Mouse (Mus musculus): ENCODE measurements around the gene Capzb. TPM values are rescaled to one million over a fixed set of nuclear protein-coding genes. Genes with fewer than 3 reads are reported as not detected.

Capzb gene
- polyA plus RNA-seq, 1 experiment from 2014 or later = 415 TPM

DNA sequence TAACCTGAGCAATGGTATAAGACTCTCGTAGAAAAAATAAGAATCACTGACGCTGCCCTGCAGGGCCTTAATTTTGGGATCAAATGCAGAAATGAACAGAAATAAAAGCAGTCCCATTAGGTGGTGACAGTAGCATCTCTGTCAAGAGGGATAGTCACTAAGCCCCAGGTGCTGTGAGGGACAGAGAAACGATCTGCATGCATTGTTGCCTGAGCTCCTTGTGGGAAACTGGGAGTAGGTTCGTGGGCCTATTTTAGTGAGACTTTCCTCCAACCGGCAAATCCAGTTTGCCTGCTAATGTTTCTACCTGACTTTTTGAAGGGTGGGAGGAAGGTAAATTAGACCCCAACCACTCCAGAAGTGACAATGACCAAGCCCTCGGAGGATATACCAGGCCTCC, 28.6 kb upstream of the Capzb start:
- no peaks in the 10 kb centered on the region for H3K36me3 ChIP-seq (ENCODE audit: insufficient read depth, low read length)
- WGBS = 82% methylated on average over 6 of the region's 6 CpGs
- no peaks in the 10 kb centered on the region for H3K9me3 ChIP-seq (ENCODE audit: low read length)
- no peaks in the 10 kb centered on the region for H3K27me3 ChIP-seq (ENCODE audit: insufficient read depth, low read length)
- no peak overlapping the region for H3K4me3 ChIP-seq (ENCODE audit: low read length)
- H3K4me1 ChIP-seq (ENCODE audit: insufficient read depth, low read length) = no peaks in the 10 kb centered on the region
- no peak for ATAC-seq (ENCODE audit: low FRiP score, low TSS enrichment)
- H3K4me2 ChIP-seq (replicated peaks; ENCODE audit: low read depth, low read length) = no peak overlapping the region
- no peak overlapping the region for H3K27ac ChIP-seq (ENCODE audit: low read length)
- H3K9ac ChIP-seq (replicated peaks; ENCODE audit: low read length) = no peak overlapping the region

DNA sequence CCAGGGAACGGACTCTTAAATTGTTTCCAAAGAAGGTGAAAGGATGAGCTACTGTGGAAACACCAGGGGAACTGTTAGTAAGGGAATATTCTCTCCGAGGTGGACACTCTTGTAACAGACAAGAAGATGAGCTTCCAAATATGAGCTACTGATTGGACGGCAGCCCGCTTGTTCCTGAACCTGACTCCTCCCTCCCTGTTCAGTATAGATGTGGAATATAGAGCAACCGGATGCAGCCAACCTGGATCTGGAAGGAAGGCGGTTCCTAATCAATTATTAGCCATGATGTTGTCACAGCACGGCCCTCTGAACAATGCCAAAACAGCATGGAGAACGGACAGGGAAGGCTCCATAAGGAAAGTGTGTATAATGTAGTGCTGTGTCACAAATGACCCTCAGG, 27.4 kb upstream of the Capzb start:
- H3K9me3 ChIP-seq (ENCODE audit: low read length) = no peaks in the 10 kb centered on the region
- no peaks in the 10 kb centered on the region for H3K4me1 ChIP-seq (ENCODE audit: insufficient read depth, low read length)
- H3K4me2 ChIP-seq (replicated peaks; ENCODE audit: low read depth, low read length) = no peak overlapping the region

DNA sequence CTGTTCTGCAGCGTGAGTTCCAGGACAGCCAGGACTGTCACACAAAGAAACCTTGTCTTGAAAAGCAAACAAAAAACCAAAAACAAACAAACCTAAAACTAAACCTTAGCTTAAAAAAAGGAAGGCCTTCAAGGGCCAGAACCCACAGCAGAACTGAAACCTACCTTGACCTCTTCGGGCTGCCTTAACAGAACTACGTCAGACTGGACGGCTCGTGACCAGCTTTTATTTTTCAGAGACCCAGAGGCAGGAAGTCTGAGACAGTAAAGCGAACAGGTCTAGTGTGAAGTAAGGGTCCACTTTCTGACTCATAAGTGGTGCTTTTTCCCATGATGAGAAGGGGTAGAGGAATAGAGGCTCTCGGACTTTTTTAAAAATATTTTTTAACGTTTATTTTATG, 26.5 kb upstream of the Capzb start:
- Histone ChIP-seq H3K9me3 (ENCODE audit: low read length) (no peaks in the 10 kb centered on the region), H3K4me3 (ENCODE audit: low read length) (no peak overlapping the region), H3K27ac (ENCODE audit: low read length) (no peak overlapping the region), H3K4me2 (replicated peaks; ENCODE audit: low read depth, low read length) (no peak overlapping the region), H3K27me3 (ENCODE audit: insufficient read depth, low read length) (no peaks in the 10 kb centered on the region), H3K36me3 (ENCODE audit: insufficient read depth, low read length) (no peaks in the 10 kb centered on the region), H3K4me1 (ENCODE audit: insufficient read depth, low read length) (no peaks in the 10 kb centered on the region), H3K9ac (replicated peaks; ENCODE audit: low read length) (no peak overlapping the region)
- ATAC-seq (ENCODE audit: low FRiP score, low TSS enrichment) = no peak
- WGBS = 67% methylated on average over 8 of the region's 8 CpGs

More for the DNA sequence above, 27.4 kb upstream of the Capzb start:
- H3K27me3 ChIP-seq (ENCODE audit: insufficient read depth, low read length) = no peaks in the 10 kb centered on the region
- H3K9ac ChIP-seq (replicated peaks; ENCODE audit: low read length) = no peak overlapping the region
- no peaks in the 10 kb centered on the region for H3K36me3 ChIP-seq (ENCODE audit: insufficient read depth, low read length)
- 79% methylated on average over 8 of the region's 8 CpGs for WGBS
- ATAC-seq (ENCODE audit: low FRiP score, low TSS enrichment) = no peak
- H3K27ac ChIP-seq (ENCODE audit: low read length) = no peak overlapping the region
- H3K4me3 ChIP-seq (ENCODE audit: low read length) = no peak overlapping the region

DNA sequence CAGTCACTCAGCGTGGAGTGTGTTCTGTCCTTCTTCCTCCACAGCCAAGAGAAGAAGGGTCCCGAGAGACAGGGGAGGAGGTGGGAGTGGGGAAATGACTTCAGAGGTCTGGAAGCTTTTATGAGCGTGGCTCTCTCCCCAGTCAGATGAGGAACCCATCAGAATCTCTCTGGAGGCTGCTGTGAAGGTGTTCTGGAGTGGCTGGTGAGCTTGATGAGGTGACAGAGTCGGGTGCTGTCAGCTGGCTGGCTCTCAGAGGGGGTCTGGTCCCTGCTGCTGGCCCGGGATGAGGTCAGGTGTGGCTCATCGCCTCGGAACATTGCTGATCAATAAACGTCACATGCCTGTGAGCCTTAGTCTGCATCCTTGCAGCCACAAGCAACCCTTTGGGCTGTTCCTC, 25.6 kb upstream of the Capzb start:
- H3K27ac ChIP-seq (ENCODE audit: low read length) = no peak overlapping the region
- H3K4me1 ChIP-seq (ENCODE audit: insufficient read depth, low read length) = no peaks in the 10 kb centered on the region
- WGBS = 57% methylated on average over 8 of the region's 8 CpGs
- H3K9ac ChIP-seq (replicated peaks; ENCODE audit: low read length) = no peak overlapping the region
- H3K27me3 ChIP-seq (ENCODE audit: insufficient read depth, low read length) = no peaks in the 10 kb centered on the region
- no peak overlapping the region for H3K4me2 ChIP-seq (replicated peaks; ENCODE audit: low read depth, low read length)
- H3K36me3 ChIP-seq (ENCODE audit: insufficient read depth, low read length) = no peaks in the 10 kb centered on the region
- no peak for ATAC-seq (ENCODE audit: low FRiP score, low TSS enrichment)
- no peaks in the 10 kb centered on the region for H3K9me3 ChIP-seq (ENCODE audit: low read length)
- H3K4me3 ChIP-seq (ENCODE audit: low read length) = no peak overlapping the region

DNA sequence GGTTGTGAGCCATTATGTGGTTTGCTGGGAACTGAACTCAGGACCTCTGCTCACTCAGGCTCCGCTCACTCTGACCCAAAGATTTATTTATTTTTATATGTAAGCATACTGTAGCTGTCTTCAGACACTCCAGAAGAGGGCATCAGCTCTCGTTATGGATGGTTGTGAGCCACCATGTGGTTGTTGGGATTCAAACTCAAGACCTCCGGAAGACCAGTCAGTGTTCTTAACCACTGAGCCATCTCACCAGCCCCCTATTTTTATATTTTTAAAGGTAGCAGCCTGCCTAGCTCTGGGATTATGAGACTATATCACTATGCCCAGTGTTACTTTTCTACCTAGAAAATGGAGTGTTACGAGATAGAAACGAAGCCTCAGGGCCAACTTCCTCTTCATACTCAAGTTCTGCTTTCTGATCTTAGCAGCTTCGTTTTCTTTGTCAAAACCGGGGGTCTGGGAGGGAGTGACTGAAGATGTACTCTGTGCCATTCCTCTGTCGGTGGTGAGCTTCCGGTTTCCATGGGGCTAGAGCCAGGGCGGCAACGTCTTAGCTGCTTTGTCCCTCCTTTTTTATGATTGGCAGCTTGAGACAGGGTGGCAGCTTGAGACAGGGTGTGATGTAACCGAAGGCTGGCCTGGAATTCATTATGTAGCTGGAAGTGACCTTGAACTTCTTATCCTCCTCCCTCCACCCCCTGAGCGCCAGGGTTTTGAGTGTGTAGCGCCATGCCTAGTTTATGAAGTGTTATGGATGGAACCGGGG, 23.5 kb upstream of the Capzb start:
- H3K27me3 ChIP-seq (ENCODE audit: insufficient read depth, low read length) = no peaks in the 10 kb centered on the region
- no peak overlapping the region for H3K4me2 ChIP-seq (replicated peaks; ENCODE audit: low read depth, low read length)
- H3K36me3 ChIP-seq (ENCODE audit: insufficient read depth, low read length) = no peaks in the 10 kb centered on the region
- H3K9ac ChIP-seq (replicated peaks; ENCODE audit: low read length) = no peak overlapping the region
- H3K9me3 ChIP-seq (ENCODE audit: low read length) = no peaks in the 10 kb centered on the region
- 80% methylated on average over 15 of the region's 15 CpGs for WGBS
- ATAC-seq (ENCODE audit: low FRiP score, low TSS enrichment) = no peak
- no peaks in the 10 kb centered on the region for H3K4me1 ChIP-seq (ENCODE audit: insufficient read depth, low read length)
- H3K4me3 ChIP-seq (ENCODE audit: low read length) = no peak overlapping the region
- no peak overlapping the region for H3K27ac ChIP-seq (ENCODE audit: low read length)

DNA sequence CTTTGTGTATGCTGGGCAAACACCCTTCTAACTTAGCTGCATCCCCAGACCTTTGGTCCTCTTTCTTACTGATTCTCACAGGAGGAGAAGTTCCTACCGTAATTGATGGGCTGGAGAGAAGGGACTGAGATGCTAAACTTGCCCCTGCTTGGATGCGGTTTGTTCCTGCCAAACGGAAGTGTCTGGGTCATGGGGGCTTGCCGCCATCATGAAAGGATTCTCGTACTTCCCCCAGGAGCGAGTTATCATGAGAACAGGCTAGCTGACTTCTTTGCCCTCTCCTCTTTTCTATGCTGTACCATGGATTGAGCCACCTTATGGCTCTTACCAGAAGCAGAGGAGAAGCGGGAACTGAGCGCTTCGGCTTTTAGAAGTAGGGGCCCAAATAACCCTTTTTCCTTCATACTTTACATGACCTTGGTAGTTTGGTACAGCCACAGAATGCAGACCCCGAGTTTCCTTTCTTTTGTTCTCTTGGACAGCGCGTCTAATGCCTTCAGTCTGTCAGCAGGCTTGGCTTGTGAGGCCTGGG, 22.9 kb upstream of the Capzb start:
- 78% methylated on average over 12 of the region's 12 CpGs for WGBS
- ATAC-seq (ENCODE audit: low FRiP score, low TSS enrichment) = no peak
- H3K9me3 ChIP-seq (ENCODE audit: low read length) = no peaks in the 10 kb centered on the region
- H3K27ac ChIP-seq (ENCODE audit: low read length) = no peak overlapping the region
- no peak overlapping the region for H3K4me2 ChIP-seq (replicated peaks; ENCODE audit: low read depth, low read length)
- H3K36me3 ChIP-seq (ENCODE audit: insufficient read depth, low read length) = no peaks in the 10 kb centered on the region
- H3K27me3 ChIP-seq (ENCODE audit: insufficient read depth, low read length) = no peaks in the 10 kb centered on the region
- no peak overlapping the region for H3K9ac ChIP-seq (replicated peaks; ENCODE audit: low read length)
- peaks cover 5% of the 10 kb centered on the region for H3K4me1 ChIP-seq (ENCODE audit: insufficient read depth, low read length)
- no peak overlapping the region for H3K4me3 ChIP-seq (ENCODE audit: low read length)

DNA sequence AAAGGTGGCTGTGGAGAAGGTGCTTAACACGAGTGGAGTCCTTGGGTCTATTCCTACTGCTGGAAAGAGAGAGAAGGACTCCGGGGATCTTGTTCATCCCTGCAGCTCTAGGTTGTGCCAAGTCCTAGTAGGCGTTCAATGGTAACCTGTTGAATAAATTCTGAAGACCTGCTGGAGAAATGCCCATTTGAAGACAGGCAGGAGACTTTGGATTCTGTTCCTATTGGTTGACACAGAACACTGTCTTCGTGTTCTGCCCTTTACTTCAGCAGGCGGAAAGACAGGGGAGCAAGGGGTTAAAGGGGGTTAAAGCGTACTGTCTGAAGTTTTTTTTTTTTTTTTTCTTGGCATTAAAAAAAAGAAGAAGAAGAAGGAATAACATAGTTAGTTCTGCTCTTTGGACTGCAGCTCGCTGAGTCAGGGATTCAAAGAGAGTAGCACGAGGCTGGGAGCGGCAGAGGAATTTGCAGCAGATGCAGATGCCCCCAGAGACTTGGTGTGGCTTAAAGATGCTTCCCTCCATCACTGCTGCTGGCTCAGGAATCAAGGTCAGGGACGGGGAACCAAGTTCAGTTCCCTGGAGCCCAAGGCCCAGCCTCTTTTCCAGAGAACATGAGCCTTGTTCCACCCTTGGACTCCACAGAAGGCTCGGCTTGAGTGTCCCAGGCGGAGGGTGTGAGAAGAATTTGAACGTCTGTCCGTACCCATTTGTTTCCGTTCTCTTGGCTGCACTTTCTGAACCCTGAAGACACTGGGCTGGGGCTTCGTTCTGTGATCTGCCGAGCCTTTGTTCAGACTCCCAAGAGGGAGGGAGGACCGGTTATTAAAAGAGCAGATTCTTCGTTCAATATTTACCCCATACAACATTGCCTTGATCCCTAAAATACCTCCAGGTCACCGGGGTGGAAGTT, 17.4 kb upstream of the Capzb start:
- 40% methylated on average over 20 of the region's 20 CpGs for WGBS
- Histone ChIP-seq H3K4me1 (ENCODE audit: insufficient read depth, low read length) (peaks cover 20% of the 10 kb centered on the region), H3K4me2 (replicated peaks; ENCODE audit: low read depth, low read length) (0 out of 2 replicates have a peak overlapping the region, but pooled peaks have one; percentile 23), H3K9ac (replicated peaks; ENCODE audit: low read length) (no peak overlapping the region), H3K27me3 (ENCODE audit: insufficient read depth, low read length) (no peaks in the 10 kb centered on the region), H3K4me3 (ENCODE audit: low read length) (no peak overlapping the region), H3K9me3 (ENCODE audit: low read length) (0 out of 2 replicates have a peak, but pooled peaks cover 5% of the 10 kb centered on the region), H3K27ac (ENCODE audit: low read length) (peak overlapping the region; percentile 68; the same call in 1 of the 2 replicates), H3K36me3 (ENCODE audit: insufficient read depth, low read length) (no peaks in the 10 kb centered on the region)
- peak; percentile 59; the same call in 1 of the 2 replicates for ATAC-seq (ENCODE audit: low FRiP score, low TSS enrichment)

DNA sequence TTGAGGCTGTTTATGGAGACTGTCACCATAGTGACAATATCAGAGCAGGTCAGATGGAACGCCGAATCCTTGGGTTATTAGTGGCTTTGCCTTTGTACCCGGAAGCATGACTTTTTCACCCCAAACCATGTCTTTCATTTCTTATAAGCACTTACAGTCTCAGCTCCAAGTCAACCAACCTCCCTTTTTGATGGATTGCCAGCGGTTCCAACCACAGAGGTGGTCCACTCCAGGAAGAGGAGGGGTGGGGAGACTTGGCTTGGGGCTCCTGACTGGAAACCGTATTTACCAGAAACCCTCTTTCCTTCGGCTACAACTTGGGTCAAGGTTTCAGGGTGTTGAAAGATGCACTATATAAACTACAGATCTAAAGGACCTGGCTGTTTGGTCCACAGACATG, 16.7 kb upstream of the Capzb start:
- no peak for ATAC-seq (ENCODE audit: low FRiP score, low TSS enrichment)
- Histone ChIP-seq H3K4me3 (ENCODE audit: low read length) (no peak overlapping the region), H3K36me3 (ENCODE audit: insufficient read depth, low read length) (no peaks in the 10 kb centered on the region), H3K9ac (replicated peaks; ENCODE audit: low read length) (no peak overlapping the region), H3K27ac (ENCODE audit: low read length) (peak overlapping the region; percentile 68; the same call in 1 of the 2 replicates), H3K4me1 (ENCODE audit: insufficient read depth, low read length) (peaks cover 20% of the 10 kb centered on the region), H3K4me2 (replicated peaks; ENCODE audit: low read depth, low read length) (0 out of 2 replicates have a peak overlapping the region, but pooled peaks have one; percentile 6), H3K9me3 (ENCODE audit: low read length) (0 out of 2 replicates have a peak, but pooled peaks cover 5% of the 10 kb centered on the region), H3K27me3 (ENCODE audit: insufficient read depth, low read length) (no peaks in the 10 kb centered on the region)
- 48% methylated on average over 6 of the region's 6 CpGs for WGBS

DNA sequence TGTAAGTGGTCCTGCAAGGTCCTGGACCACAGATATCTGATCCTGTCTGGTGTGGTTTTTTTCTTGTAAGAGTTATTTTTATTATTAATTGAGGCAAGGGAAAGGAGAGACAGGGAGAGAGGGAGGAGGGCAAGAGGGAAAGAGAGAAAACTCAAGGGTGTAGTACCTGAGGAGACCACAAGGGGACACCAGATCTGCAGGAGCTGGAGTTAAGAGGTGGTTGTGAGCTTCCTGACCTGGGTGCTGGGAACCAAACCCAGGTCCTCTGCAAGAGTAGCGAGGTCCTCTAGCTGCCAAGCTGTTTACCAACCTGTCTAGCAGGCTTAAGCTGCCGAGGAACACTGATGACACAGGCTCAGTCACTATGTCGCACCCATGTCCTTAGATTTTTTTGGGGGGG, 14.8 kb upstream of the Capzb start:
- 98% methylated on average over 3 of the region's 3 CpGs for WGBS
- no peaks in the 10 kb centered on the region for H3K27me3 ChIP-seq (ENCODE audit: insufficient read depth, low read length)
- H3K27ac ChIP-seq (ENCODE audit: low read length) = no peak overlapping the region
- peaks cover 20% of the 10 kb centered on the region for H3K4me1 ChIP-seq (ENCODE audit: insufficient read depth, low read length)
- no peak overlapping the region for H3K4me2 ChIP-seq (replicated peaks; ENCODE audit: low read depth, low read length)
- no peak overlapping the region for H3K4me3 ChIP-seq (ENCODE audit: low read length)
- H3K9me3 ChIP-seq (ENCODE audit: low read length) = 0 out of 2 replicates have a peak, but pooled peaks cover 5% of the 10 kb centered on the region
- H3K9ac ChIP-seq (replicated peaks; ENCODE audit: low read length) = no peak overlapping the region
- no peak for ATAC-seq (ENCODE audit: low FRiP score, low TSS enrichment)
- H3K36me3 ChIP-seq (ENCODE audit: insufficient read depth, low read length) = no peaks in the 10 kb centered on the region

Data from kidney, embryonic 16.5 days (tissue).